Mouse (Mus musculus) cortical plate, adult 2 months (tissue): ENCODE data around the gene Gen1.

Experiments
- CTCF ChIP-seq: fragments of 200-500 bp; IDR thresholded peaks from 2 replicates; pipeline ENCODE4 v1.5.1; 2011; ENCODE audit warnings: mild to moderate bottlenecking, control low read depth, low read length; ENCODE audit not compliant: insufficient read depth; ENCODE audit errors: extremely low read depth
- POLR2A ChIP-seq: fragments of 200-500 bp; IDR thresholded peaks from 2 replicates; pipeline ENCODE4 v1.6.1; 2011; ENCODE audit warnings: mild to moderate bottlenecking, low read length, control low read depth; ENCODE audit not compliant: insufficient read depth; ENCODE audit errors: extremely low read depth

- TF ChIP-seq CTCF (no peak), POLR2A (no peak)
Measured at GRCm38 (mm10) chr12:11313840-11314239, 48.2 kb upstream of the Gen1 start.
